Mouse (Mus musculus): ENCODE measurements at regions not wholly inside any gene's neighbourhood (a gene's known extent, or its start where the extent isn't known, plus 50 kb on each side); places are given as distances from the start of the nearest gene placed in this dataset.
A peak's percentile ranks its signal among the peaks of the same experiment; 100 is the strongest.

GRCm38 (mm10) chr5:81878563-81878962 lies 858.6 kb downstream of the Adgrl3 start:
- Histone ChIP-seq H3K9me3 (no peaks in the 10 kb centered on the region), H3K27ac (replicated peaks) (no peak overlapping the region), H3K4me3 (no peak overlapping the region), H3K4me1 (replicated peaks) (no peaks in the 10 kb centered on the region), H3K4me2 (no peak overlapping the region), H3K27me3 (no peaks in the 10 kb centered on the region), H3K36me3 (no peaks in the 10 kb centered on the region), H3K9ac (no peak overlapping the region)
- no peak for ATAC-seq (ENCODE audit: low read depth)
- WGBS = 80% methylated on average over 3 of the region's 3 CpGs

GRCm38 (mm10) chr5:81893358-81893757 lies 873.4 kb downstream of the Adgrl3 start:
- H3K4me2 ChIP-seq = no peak overlapping the region
- WGBS = 71% methylated on average over 6 of the region's 6 CpGs

GRCm38 (mm10) chr5:81909368-81909767 lies 889.4 kb downstream of the Adgrl3 start:
- H3K4me3 ChIP-seq = no peak overlapping the region
- H3K4me1 ChIP-seq (replicated peaks) = peaks cover 5% of the 10 kb centered on the region; the same call in 1 of the 2 replicates
- no peaks in the 10 kb centered on the region for H3K9me3 ChIP-seq
- H3K9ac ChIP-seq = no peak overlapping the region
- no peaks in the 10 kb centered on the region for H3K27me3 ChIP-seq
- H3K27ac ChIP-seq (replicated peaks) = no peak overlapping the region
- ATAC-seq (ENCODE audit: low read depth) = no peak
- 76% methylated on average over 6 of the region's 6 CpGs for WGBS
- no peaks in the 10 kb centered on the region for H3K36me3 ChIP-seq
- no peak overlapping the region for H3K4me2 ChIP-seq

More at GRCm38 (mm10) chr5:81893358-81893757, 873.4 kb downstream of the Adgrl3 start:
- Histone ChIP-seq H3K27me3 (no peaks in the 10 kb centered on the region), H3K4me1 (replicated peaks) (no peaks in the 10 kb centered on the region), H3K4me3 (no peak overlapping the region), H3K9me3 (no peaks in the 10 kb centered on the region), H3K36me3 (no peaks in the 10 kb centered on the region), H3K9ac (no peak overlapping the region), H3K27ac (replicated peaks) (no peak overlapping the region)
- ATAC-seq (ENCODE audit: low read depth) = no peak

GRCm38 (mm10) chr5:81909964-81910363 lies 890.0 kb downstream of the Adgrl3 start:
- no peak for ATAC-seq (ENCODE audit: low read depth)
- no peak overlapping the region for H3K27ac ChIP-seq (replicated peaks)
- 44% methylated on average over 8 of the region's 8 CpGs for WGBS
- H3K4me3 ChIP-seq = no peak overlapping the region
- H3K4me2 ChIP-seq = no peak overlapping the region
- no peaks in the 10 kb centered on the region for H3K27me3 ChIP-seq
- H3K4me1 ChIP-seq (replicated peaks) = peaks cover 5% of the 10 kb centered on the region; the same call in 1 of the 2 replicates
- no peak overlapping the region for H3K9ac ChIP-seq
- no peaks in the 10 kb centered on the region for H3K9me3 ChIP-seq
- H3K36me3 ChIP-seq = no peaks in the 10 kb centered on the region

GRCm38 (mm10) chr5:81916667-81917066 lies 896.7 kb downstream of the Adgrl3 start:
- Histone ChIP-seq H3K27ac (replicated peaks) (no peak overlapping the region), H3K27me3 (no peaks in the 10 kb centered on the region), H3K9ac (no peak overlapping the region), H3K36me3 (no peaks in the 10 kb centered on the region), H3K4me1 (replicated peaks) (peaks cover 5% of the 10 kb centered on the region), H3K4me2 (no peak overlapping the region), H3K4me3 (no peak overlapping the region), H3K9me3 (no peaks in the 10 kb centered on the region)
- ATAC-seq (ENCODE audit: low read depth) = no peak

- H3K9ac ChIP-seq = no peak overlapping the region
- no peaks in the 10 kb centered on the region for H3K9me3 ChIP-seq
- no peaks in the 10 kb centered on the region for H3K36me3 ChIP-seq
- H3K4me2 ChIP-seq = no peak overlapping the region
- 90% methylated on average over 5 of the region's 5 CpGs for WGBS
- ATAC-seq (ENCODE audit: low read depth) = no peak
- H3K27ac ChIP-seq (replicated peaks) = no peak overlapping the region
- H3K4me1 ChIP-seq (replicated peaks) = no peaks in the 10 kb centered on the region
- H3K4me3 ChIP-seq = no peak overlapping the region
- H3K27me3 ChIP-seq = no peaks in the 10 kb centered on the region
Measured at GRCm38 (mm10) chr5:81940798-81941197, 920.9 kb downstream of the Adgrl3 start.

- no peaks in the 10 kb centered on the region for H3K9me3 ChIP-seq
- no peaks in the 10 kb centered on the region for H3K36me3 ChIP-seq
- H3K4me1 ChIP-seq (replicated peaks) = 0 out of 2 replicates have a peak, but pooled peaks cover 6% of the 10 kb centered on the region
- WGBS = 70% methylated on average over 24 of the region's 24 CpGs
- no peak overlapping the region for H3K9ac ChIP-seq
- H3K4me2 ChIP-seq = peak overlapping the region; percentile 21; the same call in 1 of the 2 replicates
- no peaks in the 10 kb centered on the region for H3K27me3 ChIP-seq
- no peak; the same call in 1 of the 2 replicates for ATAC-seq (ENCODE audit: low read depth)
- peak overlapping the region; percentile 68 for H3K27ac ChIP-seq (replicated peaks)
- no peak overlapping the region for H3K4me3 ChIP-seq
Measured at GRCm38 (mm10) chr5:81969685-81970524, 950.0 kb downstream of the Adgrl3 start.

GRCm38 (mm10) chr5:81970525-81971011 lies 950.6 kb downstream of the Adgrl3 start:
- H3K4me2 ChIP-seq = peak overlapping the region; percentile 21; the same call in 1 of the 2 replicates
- 71% methylated on average over 8 of the region's 8 CpGs for WGBS
- peak overlapping the region; percentile 68; the same call in 1 of the 2 replicates for H3K27ac ChIP-seq (replicated peaks)
- 0 out of 2 replicates have a peak, but pooled peaks cover 6% of the 10 kb centered on the region for H3K4me1 ChIP-seq (replicated peaks)
- H3K9me3 ChIP-seq = no peaks in the 10 kb centered on the region
- no peak for ATAC-seq (ENCODE audit: low read depth)
- H3K36me3 ChIP-seq = no peaks in the 10 kb centered on the region
- H3K9ac ChIP-seq = no peak overlapping the region
- H3K4me3 ChIP-seq = no peak overlapping the region
- H3K27me3 ChIP-seq = no peaks in the 10 kb centered on the region

GRCm38 (mm10) chr5:81976515-81976914 lies 956.6 kb downstream of the Adgrl3 start:
- no peak for ATAC-seq (ENCODE audit: low read depth)
- H3K4me1 ChIP-seq (replicated peaks) = no peaks in the 10 kb centered on the region
- no peak overlapping the region for H3K27ac ChIP-seq (replicated peaks)
- no peaks in the 10 kb centered on the region for H3K36me3 ChIP-seq
- H3K27me3 ChIP-seq = no peaks in the 10 kb centered on the region
- H3K4me3 ChIP-seq = no peak overlapping the region
- H3K9ac ChIP-seq = no peak overlapping the region
- H3K9me3 ChIP-seq = no peaks in the 10 kb centered on the region
- H3K4me2 ChIP-seq = no peak overlapping the region
- 94% methylated on average over 3 of the region's 3 CpGs for whole genome bisulfite sequencing

GRCm38 (mm10) chr5:81983351-81983750 lies 963.4 kb downstream of the Adgrl3 start:
- Histone ChIP-seq H3K4me3 (no peak overlapping the region), H3K36me3 (no peaks in the 10 kb centered on the region), H3K9me3 (no peaks in the 10 kb centered on the region), H3K4me2 (no peak overlapping the region), H3K27me3 (no peaks in the 10 kb centered on the region), H3K9ac (no peak overlapping the region), H3K27ac (replicated peaks) (no peak overlapping the region), H3K4me1 (replicated peaks) (no peaks in the 10 kb centered on the region)
- 77% methylated on average over 4 of the region's 4 CpGs for WGBS
- no peak for ATAC-seq (ENCODE audit: low read depth)

- WGBS = 64% methylated on average over 6 of the region's 6 CpGs
- no peak overlapping the region for H3K9ac ChIP-seq
- ATAC-seq (ENCODE audit: low read depth) = no peak
Measured at GRCm38 (mm10) chr5:81988069-81988468, 968.1 kb downstream of the Adgrl3 start.

GRCm38 (mm10) chr5:82007955-82008354 lies 988.0 kb downstream of the Adgrl3 start:
- no peaks in the 10 kb centered on the region for H3K36me3 ChIP-seq
- H3K9ac ChIP-seq = no peak overlapping the region
- H3K4me1 ChIP-seq (replicated peaks) = no peaks in the 10 kb centered on the region
- ATAC-seq (ENCODE audit: low read depth) = no peak
- H3K9me3 ChIP-seq = no peaks in the 10 kb centered on the region
- H3K27ac ChIP-seq (replicated peaks) = no peak overlapping the region
- WGBS = 87% methylated on average over 2 of the region's 2 CpGs
- H3K4me3 ChIP-seq = no peak overlapping the region
- H3K4me2 ChIP-seq = no peak overlapping the region
- no peaks in the 10 kb centered on the region for H3K27me3 ChIP-seq

More at GRCm38 (mm10) chr5:81988069-81988468, 968.1 kb downstream of the Adgrl3 start:
- Histone ChIP-seq H3K4me1 (replicated peaks) (no peaks in the 10 kb centered on the region), H3K9me3 (no peaks in the 10 kb centered on the region), H3K4me2 (no peak overlapping the region), H3K27ac (replicated peaks) (no peak overlapping the region), H3K27me3 (no peaks in the 10 kb centered on the region), H3K36me3 (no peaks in the 10 kb centered on the region), H3K4me3 (no peak overlapping the region)

Data from neural tube, embryonic 13.5 days (tissue).